Mouse (Mus musculus) hematopoietic stem cell, adult 5-6 weeks (primary cell): ENCODE data around the gene Olfr959. TPM values are rescaled to one million over a fixed set of nuclear protein-coding genes. Genes with fewer than 3 reads are reported as not detected.

Experiments
- total RNA-seq: library from RNA; stranded (forward); fragments of 172-1452, 232-1000 nt; gene quantifications from 2 replicates; pipeline ENCODE4 v1.2.3, GENCODE M21; 2017

Gene Olfr959
- total RNA-seq, 1 experiment from 2014 or later = not detected

Other genes starting within 250 kb of the Olfr959 start
- gene Olfr948, start 249.5 kb downstream of the Olfr959 start, total RNA-seq = not detected in 2 replicates
- gene Olfr951, start 188.2 kb downstream of the Olfr959 start, total RNA-seq = not detected in 2 replicates
- gene Olfr952, start 148.4 kb downstream of the Olfr959 start, total RNA-seq = not detected in 2 replicates
- gene Olfr954, start 118.9 kb downstream of the Olfr959 start, total RNA-seq = not detected in 2 replicates
- not detected in 2 replicates for gene Olfr955, start 103.6 kb downstream of the Olfr959 start, total RNA-seq
- not detected in 2 replicates for gene Olfr44, start 81.6 kb downstream of the Olfr959 start, total RNA-seq
- not detected in 2 replicates for gene Olfr957, start 59.8 kb downstream of the Olfr959 start, total RNA-seq
- gene Olfr958, start 21.5 kb downstream of the Olfr959 start, total RNA-seq = not detected in 2 replicates
- gene AW551984, start 28.8 kb upstream of the Olfr959 start, total RNA-seq = not detected in 2 replicates
- gene Olfr148, start 35.1 kb upstream of the Olfr959 start, total RNA-seq = not detected in 2 replicates
- gene Olfr960, start 45.8 kb upstream of the Olfr959 start, total RNA-seq = not detected in 2 replicates
- not detected in 2 replicates for gene Olfr961, start 69.5 kb upstream of the Olfr959 start, total RNA-seq
- not detected in 2 replicates for gene Olfr963, start 91.6 kb upstream of the Olfr959 start, total RNA-seq
- not detected in 2 replicates for gene Olfr149, start 131.5 kb upstream of the Olfr959 start, total RNA-seq
- gene Olfr965, start 135.8 kb upstream of the Olfr959 start, total RNA-seq = not detected in 2 replicates
- gene Olfr150, start 155.4 kb upstream of the Olfr959 start, total RNA-seq = not detected in 2 replicates
- gene Olfr967, start 170.7 kb upstream of the Olfr959 start, total RNA-seq = not detected in 2 replicates
- gene Olfr968, start 207.7 kb upstream of the Olfr959 start, total RNA-seq = not detected in 2 replicates
- gene Olfr969, start 215.4 kb upstream of the Olfr959 start, total RNA-seq = not detected in 2 replicates
- not detected in 2 replicates for gene Olfr970, start 233.3 kb upstream of the Olfr959 start, total RNA-seq